Mouse (Mus musculus): Measurements from ENCODE around the gene Prkn. TPM values are rescaled to one million over a fixed set of nuclear protein-coding genes. Genes with fewer than 3 reads are reported as not detected.

Prkn gene
- polyA plus RNA-seq, 1 experiment from 2014 or later: 0.14 TPM

GRCm38 (mm10) chr17:11124048-11124447, 283.9 kb downstream of the Prkn start:
- H3K9ac ChIP-seq (ENCODE audit: low read depth, low read length): no peak overlapping the region
- H3K36me3 ChIP-seq (ENCODE audit: control insufficient read depth, insufficient read depth, low read length): no peaks in the 10 kb centered on the region
- H3K27ac ChIP-seq (ENCODE audit: low read depth, low read length): no peak overlapping the region
- ATAC-seq (replicated peaks; ENCODE audit: low FRiP score) (no peak), DNase-seq (ENCODE audit: low spot score) (no peak)
- H3K9me3 ChIP-seq (ENCODE audit: control insufficient read depth, low read length): no peaks in the 10 kb centered on the region
- no peak overlapping the region for H3K4me2 ChIP-seq
- 82% methylated on average over 7 of the region's 7 CpGs for WGBS
- no peaks in the 10 kb centered on the region for H3K27me3 ChIP-seq (replicated peaks; ENCODE audit: control insufficient read depth, insufficient read depth, low read length)
- no peaks in the 10 kb centered on the region for H3K4me1 ChIP-seq (replicated peaks; ENCODE audit: control insufficient read depth, insufficient read depth, low read length)
- no peak overlapping the region for H3K4me3 ChIP-seq (ENCODE audit: low read depth, low read length)

GRCm38 (mm10) chr17:11127217-11127616, 287.0 kb downstream of the Prkn start:
- H3K9me3 ChIP-seq (ENCODE audit: control insufficient read depth, low read length): no peaks in the 10 kb centered on the region
- ATAC-seq (replicated peaks; ENCODE audit: low FRiP score): no peak
- 67% methylated on average over 1 of the region's 1 CpGs for WGBS
- no peaks in the 10 kb centered on the region for H3K27me3 ChIP-seq (replicated peaks; ENCODE audit: control insufficient read depth, insufficient read depth, low read length)
- no peak for DNase-seq (ENCODE audit: low spot score)
- no peak overlapping the region for H3K27ac ChIP-seq (ENCODE audit: low read depth, low read length)
- no peaks in the 10 kb centered on the region for H3K4me1 ChIP-seq (replicated peaks; ENCODE audit: control insufficient read depth, insufficient read depth, low read length)
- H3K4me3 ChIP-seq (ENCODE audit: low read depth, low read length): no peak overlapping the region
- no peak overlapping the region for H3K9ac ChIP-seq (ENCODE audit: low read depth, low read length)
- no peaks in the 10 kb centered on the region for H3K36me3 ChIP-seq (ENCODE audit: control insufficient read depth, insufficient read depth, low read length)
- H3K4me2 ChIP-seq: no peak overlapping the region

- Histone ChIP-seq H3K36me3 (ENCODE audit: control insufficient read depth, insufficient read depth, low read length) (no peaks in the 10 kb centered on the region), H3K27me3 (replicated peaks; ENCODE audit: control insufficient read depth, insufficient read depth, low read length) (no peaks in the 10 kb centered on the region), H3K27ac (ENCODE audit: low read depth, low read length) (no peak overlapping the region), H3K9ac (ENCODE audit: low read depth, low read length) (no peak overlapping the region), H3K4me3 (ENCODE audit: low read depth, low read length) (no peak overlapping the region), H3K4me2 (no peak overlapping the region), H3K9me3 (ENCODE audit: control insufficient read depth, low read length) (no peaks in the 10 kb centered on the region), H3K4me1 (replicated peaks; ENCODE audit: control insufficient read depth, insufficient read depth, low read length) (no peaks in the 10 kb centered on the region)
- DNase-seq (ENCODE audit: low spot score) (no peak), ATAC-seq (replicated peaks; ENCODE audit: low FRiP score) (no peak)
- 80% methylated on average over 4 of the region's 4 CpGs for WGBS
Measured at GRCm38 (mm10) chr17:11130919-11131318, 290.7 kb downstream of the Prkn start.

- DNase-seq (ENCODE audit: low spot score) (no peak), ATAC-seq (replicated peaks; ENCODE audit: low FRiP score) (no peak)
- Histone ChIP-seq H3K27ac (ENCODE audit: low read depth, low read length) (no peak overlapping the region), H3K9ac (ENCODE audit: low read depth, low read length) (no peak overlapping the region), H3K27me3 (replicated peaks; ENCODE audit: control insufficient read depth, insufficient read depth, low read length) (no peaks in the 10 kb centered on the region), H3K36me3 (ENCODE audit: control insufficient read depth, insufficient read depth, low read length) (no peaks in the 10 kb centered on the region), H3K9me3 (ENCODE audit: control insufficient read depth, low read length) (no peaks in the 10 kb centered on the region), H3K4me2 (no peak overlapping the region), H3K4me3 (ENCODE audit: low read depth, low read length) (no peak overlapping the region), H3K4me1 (replicated peaks; ENCODE audit: control insufficient read depth, insufficient read depth, low read length) (no peaks in the 10 kb centered on the region)
- WGBS: 79% methylated on average over 5 of the region's 5 CpGs
Measured at GRCm38 (mm10) chr17:11142321-11142720, 302.1 kb downstream of the Prkn start.

- no peaks in the 10 kb centered on the region for H3K9me3 ChIP-seq (ENCODE audit: control insufficient read depth, low read length)
- H3K27ac ChIP-seq (ENCODE audit: low read depth, low read length): no peak overlapping the region
- H3K27me3 ChIP-seq (replicated peaks; ENCODE audit: control insufficient read depth, insufficient read depth, low read length): no peaks in the 10 kb centered on the region
- H3K4me2 ChIP-seq: no peak overlapping the region
- no peak overlapping the region for H3K9ac ChIP-seq (ENCODE audit: low read depth, low read length)
- no peaks in the 10 kb centered on the region for H3K4me1 ChIP-seq (replicated peaks; ENCODE audit: control insufficient read depth, insufficient read depth, low read length)
- no peaks in the 10 kb centered on the region for H3K36me3 ChIP-seq (ENCODE audit: control insufficient read depth, insufficient read depth, low read length)
- WGBS: 73% methylated on average over 3 of the region's 3 CpGs
- no peak for ATAC-seq (replicated peaks; ENCODE audit: low FRiP score)
- DNase-seq (ENCODE audit: low spot score): no peak
- H3K4me3 ChIP-seq (ENCODE audit: low read depth, low read length): no peak overlapping the region
Measured at GRCm38 (mm10) chr17:11156119-11156518, 315.9 kb downstream of the Prkn start.

- Histone ChIP-seq H3K36me3 (ENCODE audit: control insufficient read depth, insufficient read depth, low read length) (no peaks in the 10 kb centered on the region), H3K9ac (ENCODE audit: low read depth, low read length) (no peak overlapping the region), H3K27ac (ENCODE audit: low read depth, low read length) (no peak overlapping the region), H3K4me1 (replicated peaks; ENCODE audit: control insufficient read depth, insufficient read depth, low read length) (no peaks in the 10 kb centered on the region), H3K4me2 (no peak overlapping the region), H3K4me3 (ENCODE audit: low read depth, low read length) (no peak overlapping the region), H3K9me3 (ENCODE audit: control insufficient read depth, low read length) (no peaks in the 10 kb centered on the region), H3K27me3 (replicated peaks; ENCODE audit: control insufficient read depth, insufficient read depth, low read length) (no peaks in the 10 kb centered on the region)
- DNase-seq (ENCODE audit: low spot score) (no peak), ATAC-seq (replicated peaks; ENCODE audit: low FRiP score) (no peak)
- WGBS: 69% methylated on average over 7 of the region's 7 CpGs
Measured at GRCm38 (mm10) chr17:11157536-11157935, 317.4 kb downstream of the Prkn start.

- no peak overlapping the region for H3K4me3 ChIP-seq (ENCODE audit: low read depth, low read length)
- WGBS: 79% methylated on average over 1 of the region's 1 CpGs
- no peak overlapping the region for H3K27ac ChIP-seq (ENCODE audit: low read depth, low read length)
- H3K9me3 ChIP-seq (ENCODE audit: control insufficient read depth, low read length): no peaks in the 10 kb centered on the region
- H3K36me3 ChIP-seq (ENCODE audit: control insufficient read depth, insufficient read depth, low read length): no peaks in the 10 kb centered on the region
- no peak overlapping the region for H3K9ac ChIP-seq (ENCODE audit: low read depth, low read length)
- no peak for DNase-seq (ENCODE audit: low spot score)
- no peak for ATAC-seq (replicated peaks; ENCODE audit: low FRiP score)
- no peak overlapping the region for H3K4me2 ChIP-seq
- no peaks in the 10 kb centered on the region for H3K27me3 ChIP-seq (replicated peaks; ENCODE audit: control insufficient read depth, insufficient read depth, low read length)
- H3K4me1 ChIP-seq (replicated peaks; ENCODE audit: control insufficient read depth, insufficient read depth, low read length): no peaks in the 10 kb centered on the region
Measured at GRCm38 (mm10) chr17:11161436-11161835, 321.3 kb downstream of the Prkn start.

- Histone ChIP-seq H3K27ac (ENCODE audit: low read depth, low read length) (no peak overlapping the region), H3K9ac (ENCODE audit: low read depth, low read length) (no peak overlapping the region), H3K27me3 (replicated peaks; ENCODE audit: control insufficient read depth, insufficient read depth, low read length) (no peaks in the 10 kb centered on the region), H3K36me3 (ENCODE audit: control insufficient read depth, insufficient read depth, low read length) (no peaks in the 10 kb centered on the region), H3K4me1 (replicated peaks; ENCODE audit: control insufficient read depth, insufficient read depth, low read length) (no peaks in the 10 kb centered on the region), H3K9me3 (ENCODE audit: control insufficient read depth, low read length) (no peaks in the 10 kb centered on the region), H3K4me2 (no peak overlapping the region), H3K4me3 (ENCODE audit: low read depth, low read length) (no peak overlapping the region)
- 82% methylated on average over 3 of the region's 3 CpGs for WGBS
- no peak for DNase-seq (ENCODE audit: low spot score)
- no peak for ATAC-seq (replicated peaks; ENCODE audit: low FRiP score)
Measured at GRCm38 (mm10) chr17:11162770-11163169, 322.6 kb downstream of the Prkn start.

- no peak for ATAC-seq (replicated peaks; ENCODE audit: low FRiP score)
- no peak for DNase-seq (ENCODE audit: low spot score)
- no peaks in the 10 kb centered on the region for H3K36me3 ChIP-seq (ENCODE audit: control insufficient read depth, insufficient read depth, low read length)
- H3K9ac ChIP-seq (ENCODE audit: low read depth, low read length): no peak overlapping the region
- H3K4me1 ChIP-seq (replicated peaks; ENCODE audit: control insufficient read depth, insufficient read depth, low read length): no peaks in the 10 kb centered on the region
- H3K27ac ChIP-seq (ENCODE audit: low read depth, low read length): no peak overlapping the region
- no peak overlapping the region for H3K4me3 ChIP-seq (ENCODE audit: low read depth, low read length)
- H3K4me2 ChIP-seq: no peak overlapping the region
- no peaks in the 10 kb centered on the region for H3K9me3 ChIP-seq (ENCODE audit: control insufficient read depth, low read length)
- no peaks in the 10 kb centered on the region for H3K27me3 ChIP-seq (replicated peaks; ENCODE audit: control insufficient read depth, insufficient read depth, low read length)
Measured at GRCm38 (mm10) chr17:11187356-11187755, 347.2 kb downstream of the Prkn start.
